8 mouse cellular contexts compared by ENCODE assay signal in genomic region chr9:92610628-92611267, GRCm38 (mm10).
DNase-seq lines count a peak whose midpoint lies in the region; ATAC-seq and TF ChIP-seq lines count a peak whose summit lies in the region.

No protein-coding gene starts in this region.

- TF ChIP-seq POLR2A in kidney, adult 2 months (IDR thresholded peaks at IDR 0.05; ENCODE audit: low read depth, low read length): no peak

- H3K27ac ChIP-seq in kidney, adult 2 months (ENCODE audit: insufficient read depth, low read depth, low read length): no peak overlapping the region
- no peak overlapping the region for H3K27ac ChIP-seq in midbrain, postnatal 0 days (ENCODE audit: low read depth, low read length)
- H3K27ac ChIP-seq in neural tube, embryonic 15.5 days (replicated peaks): no peak overlapping the region

- no peaks in the 10 kb centered on the region; the same call in none of the 2 replicates for H3K36me3 ChIP-seq in kidney, adult 2 months (ENCODE audit: control insufficient read depth, insufficient read depth, low read length)
- H3K36me3 ChIP-seq in E14TG2a.4 (ENCODE audit: insufficient read depth, low read length): peaks cover 16% of the 10 kb centered on the region
- no peaks in the 10 kb centered on the region for H3K36me3 ChIP-seq in midbrain, postnatal 0 days (ENCODE audit: insufficient read depth, low read length)
- no peaks in the 10 kb centered on the region for H3K36me3 ChIP-seq in neural tube, embryonic 15.5 days

- no peaks in the 10 kb centered on the region for H3K9me3 ChIP-seq in E14TG2a.4 (ENCODE audit: low read length)
- H3K9me3 ChIP-seq in midbrain, postnatal 0 days (ENCODE audit: low read length): no peaks in the 10 kb centered on the region
- H3K9me3 ChIP-seq in neural tube, embryonic 15.5 days (replicated peaks): no peaks in the 10 kb centered on the region

- no peaks in the 10 kb centered on the region for H3K4me1 ChIP-seq in kidney, adult 2 months (ENCODE audit: control insufficient read depth, insufficient read depth, low read length)
- no peaks in the 10 kb centered on the region for H3K4me1 ChIP-seq in E14TG2a.4 (replicated peaks; ENCODE audit: low read depth, low read length)
- H3K4me1 ChIP-seq in midbrain, postnatal 0 days (ENCODE audit: insufficient read depth, low read length): no peaks in the 10 kb centered on the region
- no peaks in the 10 kb centered on the region for H3K4me1 ChIP-seq in neural tube, embryonic 15.5 days

- WGBS in kidney, adult 2 months: 39% methylated on average over 9 of the region's 9 CpGs
- WGBS in midbrain, postnatal 0 days: 67% methylated on average over 9 of the region's 9 CpGs
- 66% methylated on average over 9 of the region's 9 CpGs for WGBS in neural tube, embryonic 15.5 days

- no peak overlapping the region for H3K9ac ChIP-seq in midbrain, postnatal 0 days (replicated peaks; ENCODE audit: low read length, poor library complexity, severe bottlenecking)
- H3K9ac ChIP-seq in neural tube, embryonic 15.5 days (replicated peaks): no peak overlapping the region

- peak; percentile 63 for DNase-seq in kidney, adult 2 months
- DNase-seq in kidney, adult 11 months: no peak
- DNase-seq in adrenal gland, postnatal 25 days: peak; percentile 34
- DNase-seq in kidney, postnatal 36 days: peak; percentile 59 to 82
- DNase-seq in midbrain, postnatal 0 days (ENCODE audit: low spot score): peak; percentile 76

- no peak overlapping the region for H3K4me3 ChIP-seq in kidney, adult 2 months (ENCODE audit: insufficient read depth, low read depth, low read length)
- H3K4me3 ChIP-seq in E14TG2a.4 (replicated peaks; ENCODE audit: low read length): no peak overlapping the region
- H3K4me3 ChIP-seq in midbrain, postnatal 0 days (ENCODE audit: low read depth, low read length): no peak overlapping the region
- no peak overlapping the region for H3K4me3 ChIP-seq in neural tube, embryonic 15.5 days (replicated peaks)

- TF ChIP-seq CTCF in kidney, adult 2 months (conservative IDR thresholded peaks at IDR 0.05; ENCODE audit: insufficient read depth, insufficient read length, low read depth, low read length): peak; percentile 29; the same call in 1 of the 2 replicates
- peak; percentile 25; the same call in 1 of the 2 replicates for TF ChIP-seq CTCF in E14TG2a.4 (conservative IDR thresholded peaks at IDR 0.05; ENCODE audit: low read length)
- peak; percentile 85 for TF ChIP-seq CTCF in midbrain, postnatal 0 days (IDR thresholded peaks at IDR 0.05)

- ATAC-seq in frontal cortex, adult (ENCODE audit: low TSS enrichment): peak; percentile 89
- ATAC-seq in midbrain, postnatal 0 days (ENCODE audit: low FRiP score): no peak
- ATAC-seq in neural tube, embryonic 15.5 days (ENCODE audit: low FRiP score): no peak

- no peaks in the 10 kb centered on the region for H3K27me3 ChIP-seq in kidney, adult 2 months (replicated peaks; ENCODE audit: control insufficient read depth, insufficient read depth, low read length)
- no peaks in the 10 kb centered on the region for H3K27me3 ChIP-seq in E14TG2a.4 (ENCODE audit: insufficient read depth, low read length)
- no peaks in the 10 kb centered on the region for H3K27me3 ChIP-seq in midbrain, postnatal 0 days (ENCODE audit: insufficient read depth, low read length)
- H3K27me3 ChIP-seq in neural tube, embryonic 15.5 days (replicated peaks): no peaks in the 10 kb centered on the region

- no peak overlapping the region for H3K4me2 ChIP-seq in midbrain, postnatal 0 days (ENCODE audit: low read depth, low read length, poor library complexity, severe bottlenecking)
- H3K4me2 ChIP-seq in neural tube, embryonic 15.5 days: no peak overlapping the region

Comparison
In these comparisons a context has a peak if more than half of its experiments do, and no peak if none do; other contexts are left out.
1. CTCF ChIP-seq: peak in every context shown above with its lines; median percentile 85 in midbrain, postnatal 0 days; 29 in kidney, adult 2 months; 25 in E14TG2a.4.